Mouse (Mus musculus): ENCODE results near the gene Calr3.

DNA sequence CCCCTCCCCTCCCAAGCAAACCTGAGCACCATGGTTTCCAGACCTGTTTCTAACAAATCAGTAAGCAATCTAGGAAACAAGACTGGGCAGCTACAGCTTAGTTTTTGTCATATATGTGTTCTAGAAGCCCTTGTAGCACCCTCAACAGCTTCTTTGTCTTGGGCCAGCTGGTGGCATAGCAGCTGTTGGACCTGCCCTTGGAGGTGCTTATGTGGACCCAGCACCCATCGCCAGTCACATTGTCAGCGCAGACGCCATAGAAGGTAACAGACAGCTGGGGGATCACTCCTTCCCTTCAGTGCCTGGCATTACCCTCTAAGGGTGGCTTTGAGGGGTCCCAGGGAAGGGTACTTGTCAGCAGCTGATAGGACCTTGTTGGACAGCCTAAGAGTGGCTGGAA lies 14.1 kb upstream of the Calr3 start:
- TF ChIP-seq CTCF (IDR thresholded peaks at IDR 0.05; ENCODE audit: low read depth, low read length), result no peak
- no peak for TF ChIP-seq TAL1 (conservative IDR thresholded peaks at IDR 0.05; ENCODE audit: low read depth, low read length)
- no peak for TF ChIP-seq GATA1 (IDR thresholded peaks at IDR 0.05; ENCODE audit: borderline replicate concordance, low read length)

Measured in G1E (cell line).